Mouse (Mus musculus) kidney, postnatal 0 days (tissue): ENCODE results near the gene Zfp825. TPM values are rescaled to one million over a fixed set of nuclear protein-coding genes. Genes with fewer than 3 reads are reported as not detected.
"Not testable (repeated sequence)": the region's sequence is repeated elsewhere in the genome, so short reads cannot be mapped to it uniquely, and the experiment has no call there.

Source experiments
- ATAC-seq: fragments of 200-750 bp; cut with Nextera tagmentation; replicated peaks from 2 replicates; pipeline ENCODE4 v1.8.0; 2017; ENCODE audit warnings: low read depth, moderate number of reproducible peaks, moderate TSS enrichment, moderate library complexity; ENCODE audit not compliant: low FRiP score
- DNase-seq: peaks from one replicate; pipeline ENCODE4 v3.0.0-alpha.2; 2016; ENCODE audit warnings: low spot score
- H3K27ac ChIP-seq: fragments of 300-500 bp; sonication (generic); 2 replicates; pipeline ENCODE4 v1.5.1; 2014; ENCODE audit warnings: mild to moderate bottlenecking
- H3K27me3 ChIP-seq: fragments of 300-500 bp; sonication (generic); 2 replicates; pipeline ENCODE4 v1.6.1; 2014; ENCODE audit warnings: low read length, mixed read lengths; ENCODE audit not compliant: insufficient read depth
- H3K36me3 ChIP-seq: fragments of 300-500 bp; sonication (generic); 2 replicates; pipeline ENCODE4 v1.6.1; 2014; ENCODE audit warnings: low read length, mixed read lengths; ENCODE audit not compliant: insufficient read depth
- H3K4me1 ChIP-seq: fragments of 300-500 bp; sonication (generic); replicated peaks from 2 replicates; pipeline ENCODE4 v1.6.1; 2014; ENCODE audit warnings: antibody characterized with exemption, low read length, mixed read lengths; ENCODE audit not compliant: insufficient read depth
- H3K4me2 ChIP-seq: fragments of 300-500 bp; sonication (generic); 2 replicates; pipeline ENCODE4 v1.6.1; 2014; ENCODE audit warnings: mild to moderate bottlenecking, low read length, moderate library complexity, mixed read lengths
- H3K4me3 ChIP-seq: fragments of 300-500 bp; sonication (generic); replicated peaks from 2 replicates; pipeline ENCODE4 v1.5.1; 2014; ENCODE audit warnings: low read depth, low read length
- H3K9ac ChIP-seq: fragments of 300-500 bp; sonication (generic); 2 replicates; pipeline ENCODE4 v1.6.1; 2014; ENCODE audit warnings: low read depth, low read length
- H3K9me3 ChIP-seq: fragments of 300-500 bp; sonication (generic); replicated peaks from 2 replicates; pipeline ENCODE4 v1.6.1; 2016; ENCODE audit warnings: low read length, inconsistent platforms, mixed read lengths
- CTCF ChIP-seq: IDR thresholded peaks from 2 replicates; pipeline ENCODE4 v1.5.1; 2016; ENCODE audit warnings: antibody characterized with exemption, low read depth, mild to moderate bottlenecking, moderate library complexity
- WGBS: fragments of 180-500 bp; shearing (Covaris S2); extraction: QIAGEN DNeasy Blood & Tissue Kit; methylation state at CpG from one replicate; pipeline ENCODE4 v1.1.7; 2014; 5-methylcytosine and 5-hydroxymethylcytosine counted together
- polyA plus RNA-seq: library from polyadenylated mRNA; unstranded; fragments of >200 nt; fragmentation: Nextera tagmentation; extraction: Ambion mirVana; gene quantifications from 2 replicates; pipeline ENCODE4 v1.2.1, GENCODE M21; 2015

The Zfp825 gene
- polyA plus RNA-seq, 1 experiment from 2014 or later: 18.7 TPM

DNA sequence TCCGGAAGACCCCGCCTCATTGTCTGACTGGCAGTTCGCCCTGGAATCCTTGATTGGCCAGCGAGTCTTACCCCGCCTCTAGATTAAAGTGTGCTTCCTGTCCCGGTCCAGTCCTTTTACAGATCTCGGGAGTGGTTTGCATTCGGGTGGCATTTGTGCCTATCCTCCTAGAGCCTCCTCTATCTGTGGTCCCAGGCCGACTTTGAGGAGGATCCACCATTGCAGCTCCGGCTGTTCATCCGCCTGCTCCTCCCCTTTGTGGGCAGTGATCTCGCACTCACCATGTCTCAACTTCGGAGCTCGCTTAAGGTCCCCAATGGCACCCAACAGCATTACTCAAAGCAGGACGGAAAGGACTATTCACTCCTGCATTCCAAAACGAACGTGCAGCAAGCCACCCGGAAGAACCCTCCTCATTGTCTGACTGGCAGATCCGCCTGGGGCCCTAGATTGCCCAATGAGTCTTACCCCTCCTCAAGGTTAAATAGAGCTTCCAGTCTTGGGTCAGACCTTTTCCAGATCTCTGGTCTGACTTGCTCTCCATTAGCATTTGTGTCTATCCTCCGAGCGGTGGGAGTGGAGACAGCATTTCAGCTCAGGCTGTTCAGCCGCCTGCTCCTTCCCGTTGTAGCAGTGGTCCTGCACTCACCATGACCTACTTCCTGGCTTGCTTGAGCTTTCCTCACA is 30.9 kb downstream of the Zfp825 start:
- WGBS: under 1% methylated on average over 23 of the region's 23 CpGs
- H3K9me3 ChIP-seq: no peaks in the 10 kb centered on the region
- no peaks in the 10 kb centered on the region for H3K27me3 ChIP-seq
- H3K36me3 ChIP-seq: no peaks in the 10 kb centered on the region
- H3K4me1 ChIP-seq: no peaks in the 10 kb centered on the region
- H3K9ac ChIP-seq: peak overlapping the region; percentile 71
- peak overlapping the region; percentile 96 for H3K27ac ChIP-seq
- DNase-seq (peak; percentile 97), ATAC-seq (peak; percentile 98)
- H3K4me3 ChIP-seq: peak overlapping the region; percentile 57
- H3K4me2 ChIP-seq: peak overlapping the region; percentile 60
- TF ChIP-seq CTCF: no peak

DNA sequence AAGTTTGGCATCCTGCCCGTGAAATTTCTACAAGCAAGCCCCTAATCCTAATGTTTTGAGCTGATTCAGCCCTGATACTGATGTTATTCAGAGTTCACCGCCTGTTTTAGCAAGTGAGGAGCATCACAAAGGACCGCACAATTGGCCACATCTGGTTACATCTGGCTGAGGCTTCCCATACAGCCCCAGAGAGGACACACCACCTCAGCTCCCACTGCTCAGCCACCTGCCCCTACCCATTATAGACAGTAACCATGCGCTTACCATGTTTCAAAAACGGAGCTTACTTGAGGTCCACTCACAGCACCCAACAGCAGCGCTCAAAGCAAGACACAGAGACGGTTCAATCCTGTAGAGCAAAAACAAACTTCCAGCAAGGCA is 31.5 kb downstream of the Zfp825 start:
- H3K4me2 ChIP-seq: peak overlapping the region; percentile 60
- peak overlapping the region; percentile 57 for H3K4me3 ChIP-seq
- not testable (repeated sequence) for H3K36me3 ChIP-seq, H3K4me1 ChIP-seq, H3K9me3 ChIP-seq, H3K27me3 ChIP-seq, DNase-seq, ATAC-seq
- 1% methylated on average over 7 of the region's 7 CpGs for WGBS
- H3K27ac ChIP-seq: peak overlapping the region; percentile 96
- peak overlapping the region; percentile 71 for H3K9ac ChIP-seq

DNA sequence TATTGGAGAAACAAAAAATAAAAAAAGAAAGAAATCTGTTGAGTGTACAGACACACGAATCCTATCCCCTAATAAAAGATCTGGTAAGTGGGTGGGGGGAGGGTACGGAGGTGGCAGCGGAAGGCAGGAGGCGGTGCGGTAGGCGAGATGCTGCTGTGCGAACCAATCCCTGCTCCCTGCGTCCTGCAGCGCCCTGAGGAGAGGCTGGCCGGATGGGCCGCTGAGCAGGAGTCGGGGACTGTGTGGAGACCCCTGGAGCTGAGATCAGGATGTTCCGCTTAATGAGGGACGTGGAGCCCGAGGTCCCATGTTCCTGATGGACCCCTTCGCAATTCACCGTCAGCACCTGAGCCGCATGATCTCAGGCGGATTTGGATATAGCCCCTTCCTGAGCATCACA is 53.9 kb downstream of the Zfp825 start:
- H3K27me3 ChIP-seq: no peaks in the 10 kb centered on the region
- no peaks in the 10 kb centered on the region for H3K36me3 ChIP-seq
- WGBS: 25% methylated on average over 19 of the region's 19 CpGs
- DNase-seq: no peak
- no peak for ATAC-seq
- H3K27ac ChIP-seq: no peak overlapping the region
- no peak for TF ChIP-seq CTCF
- no peak overlapping the region for H3K9ac ChIP-seq
- peaks cover 7% of the 10 kb centered on the region for H3K9me3 ChIP-seq
- H3K4me2 ChIP-seq: no peak overlapping the region
- H3K4me1 ChIP-seq: no peaks in the 10 kb centered on the region
- no peak overlapping the region for H3K4me3 ChIP-seq

Other genes with a start within 250 kb of the Zfp825 start
- gene Ahrr, start 201.7 kb downstream of the Zfp825 start, polyA plus RNA-seq: 0.45 and 0.46 TPM in 2 replicates
- gene Pdcd6, start 176.4 kb downstream of the Zfp825 start, polyA plus RNA-seq: 183 and 186 TPM in 2 replicates
- 305 and 346 TPM in 2 replicates for gene Sdha, start 143.7 kb downstream of the Zfp825 start, polyA plus RNA-seq
- gene Ccdc127, start 143.7 kb downstream of the Zfp825 start, polyA plus RNA-seq: 42.7 and 44.1 TPM in 2 replicates
- gene Lrrc14b, start 130.0 kb downstream of the Zfp825 start, polyA plus RNA-seq: not detected in 2 replicates
- 6.6 and 7.1 TPM in 2 replicates for gene Zfp72, start 103.2 kb downstream of the Zfp825 start, polyA plus RNA-seq
- gene Ftl1-ps1, start 94.3 kb downstream of the Zfp825 start, polyA plus RNA-seq: 185 and 186 TPM in 2 replicates
- 28.0 and 29.7 TPM in 2 replicates for gene Erap1, start 145.6 kb upstream of the Zfp825 start, polyA plus RNA-seq